Comparison of ENCODE assay signal across 13 mouse cellular contexts in the genomic region with DNA sequence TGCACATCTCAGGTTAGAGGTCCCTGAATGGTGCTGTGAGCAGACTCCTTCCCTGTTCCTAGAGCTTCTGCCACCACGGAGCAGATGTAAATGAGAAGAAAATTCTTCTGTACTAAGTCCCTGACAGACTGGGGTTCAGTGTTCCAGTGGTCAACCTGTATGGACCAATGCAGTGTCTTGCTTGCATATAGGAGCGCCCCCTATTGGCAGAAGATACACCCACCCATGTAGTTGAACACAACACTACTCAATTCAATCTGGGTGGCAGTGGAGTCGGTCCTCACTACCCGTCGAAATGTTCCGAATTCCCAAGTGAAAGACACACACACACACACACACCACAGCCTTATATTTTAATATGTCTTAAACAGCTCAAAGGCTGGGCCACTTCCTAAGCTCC.
DNase-seq lines count a peak whose midpoint lies in the region; ATAC-seq and TF ChIP-seq lines count a peak whose summit lies in the region.
"Had no signal": no experiment of that assay in that cellular context is flagged by ENCODE, and none has a peak within 500 bp of the region (broad histone marks: within the 10 kb centered on the region; RNA-seq: fewer than 3 reads in every experiment).

No protein-coding gene starts in this region.

- no peak overlapping the region for H3K9ac ChIP-seq in heart, adult 2 months (ENCODE audit: low read depth, low read length)
- H3K9ac ChIP-seq in lung, embryonic 14.5 days = no peak overlapping the region
- no peak overlapping the region for H3K9ac ChIP-seq in liver, embryonic 14.5 days (replicated peaks)
- H3K9ac ChIP-seq in forebrain, embryonic 15.5 days (replicated peaks) = no peak overlapping the region
- H3K9ac ChIP-seq: embryonic facial prominence, embryonic 13.5 days; heart, embryonic 12.5 days; neural tube, embryonic 12.5 days had no signal

- no peaks in the 10 kb centered on the region for H3K9me3 ChIP-seq in lung, embryonic 14.5 days (ENCODE audit: low read depth, low read length)
- H3K9me3 ChIP-seq in E14TG2a.4 (ENCODE audit: low read length) = no peaks in the 10 kb centered on the region
- no peaks in the 10 kb centered on the region for H3K9me3 ChIP-seq in liver, embryonic 14.5 days (ENCODE audit: control insufficient read depth, low read length)
- H3K9me3 ChIP-seq in forebrain, embryonic 15.5 days = no peaks in the 10 kb centered on the region
- H3K9me3 ChIP-seq: embryonic facial prominence, embryonic 13.5 days; heart, embryonic 12.5 days; neural tube, embryonic 12.5 days had no signal

- H3K36me3 ChIP-seq in heart, adult 2 months (ENCODE audit: control insufficient read depth, insufficient read depth, low read length) = peaks cover 3% of the 10 kb centered on the region
- H3K36me3 ChIP-seq in lung, embryonic 14.5 days (ENCODE audit: insufficient read depth) = no peaks in the 10 kb centered on the region
- H3K36me3 ChIP-seq in E14TG2a.4 (ENCODE audit: insufficient read depth, low read length) = no peaks in the 10 kb centered on the region
- H3K36me3 ChIP-seq in liver, embryonic 14.5 days (replicated peaks; ENCODE audit: control insufficient read depth, insufficient read depth, low read depth) = no peaks in the 10 kb centered on the region
- no peaks in the 10 kb centered on the region for H3K36me3 ChIP-seq in forebrain, embryonic 15.5 days
- H3K36me3 ChIP-seq: embryonic facial prominence, embryonic 13.5 days; heart, embryonic 12.5 days; neural tube, embryonic 12.5 days had no signal

- intact Hi-C loops in heart, adult 2 months (cut with DNase I) = no loop called here

- H3K4me1 ChIP-seq in heart, adult 2 months (ENCODE audit: control insufficient read depth, insufficient read depth, low read length) = peaks cover 13% of the 10 kb centered on the region
- no peaks in the 10 kb centered on the region for H3K4me1 ChIP-seq in lung, embryonic 14.5 days (ENCODE audit: insufficient read depth)
- 0 out of 2 replicates have a peak, but pooled peaks cover 4% of the 10 kb centered on the region for H3K4me1 ChIP-seq in E14TG2a.4 (replicated peaks; ENCODE audit: low read depth, low read length)
- peaks cover 0 to 7% of the 10 kb centered on the region in 2 experiments; a peak in 2 of 4 replicates for H3K4me1 ChIP-seq in liver, embryonic 14.5 days (replicated peaks; ENCODE audit: control insufficient read depth in 2 of 2, insufficient read depth in 2 of 2, low read length in 1 of 2)
- no peaks in the 10 kb centered on the region for H3K4me1 ChIP-seq in forebrain, embryonic 15.5 days
- H3K4me1 ChIP-seq: neural tube, embryonic 12.5 days had no signal

- DNase-seq in heart, adult 2 months = peak in 1 of 2 experiments; percentile 5
- no peak for DNase-seq in heart, adult 8-10 months (ENCODE audit: low spot score)
- DNase-seq in lung, embryonic 14.5 days = no peak
- DNase-seq in lung, postnatal 10 days = no peak
- DNase-seq in liver, embryonic 14.5 days (ENCODE audit: low read depth in 3 of 3, low spot score in 3 of 3) = no peak
- DNase-seq in ovary, postnatal 14 days (ENCODE audit: low spot score) = no peak
- DNase-seq: adrenal gland, postnatal 14 days; cerebellum, adult 8-10 months had no signal

- H3K27ac ChIP-seq in heart, adult 2 months = no peak overlapping the region
- H3K27ac ChIP-seq in lung, embryonic 14.5 days (ENCODE audit: low read depth) = no peak overlapping the region
- no peak overlapping the region for H3K27ac ChIP-seq in liver, embryonic 14.5 days
- H3K27ac ChIP-seq in forebrain, embryonic 15.5 days (replicated peaks) = no peak overlapping the region
- H3K27ac ChIP-seq: embryonic facial prominence, embryonic 13.5 days; neural tube, embryonic 12.5 days had no signal

- TF ChIP-seq POLR2A in heart, adult 2 months (IDR thresholded peaks at IDR 0.05; ENCODE audit: insufficient read depth, low read depth, low read length) = no peak

- no peaks in the 10 kb centered on the region for H3K79me2 ChIP-seq in heart, adult 2 months (replicated peaks; ENCODE audit: control insufficient read depth, insufficient read depth, low read length)

- TF ChIP-seq EP300 in heart, adult 2 months (IDR thresholded peaks at IDR 0.05; ENCODE audit: insufficient read depth, low read depth, low read length) = no peak
- no peak for TF ChIP-seq EP300 in liver, embryonic 14.5 days (IDR thresholded peaks at IDR 0.05; ENCODE audit: low read depth)

- ATAC-seq in lung, embryonic 14.5 days (ENCODE audit: insufficient read depth) = no peak
- ATAC-seq in liver, embryonic 14.5 days (ENCODE audit: insufficient read depth) = no peak
- ATAC-seq in forebrain, embryonic 15.5 days (replicated peaks) = no peak

- 75% methylated on average over 6 of the region's 6 CpGs for WGBS in heart, adult 2 months
- 71% methylated on average over 6 of the region's 6 CpGs for WGBS in lung, embryonic 14.5 days
- 70% methylated on average over 6 of the region's 6 CpGs for WGBS in liver, embryonic 14.5 days (ENCODE audit: insufficient replicate concordance)
- WGBS in forebrain, embryonic 15.5 days = 74% methylated on average over 6 of the region's 6 CpGs

- H3K4me2 ChIP-seq in lung, embryonic 14.5 days = no peak overlapping the region
- no peak overlapping the region for H3K4me2 ChIP-seq in liver, embryonic 14.5 days (ENCODE audit: low read depth)
- no peak overlapping the region for H3K4me2 ChIP-seq in forebrain, embryonic 15.5 days (replicated peaks)
- H3K4me2 ChIP-seq: embryonic facial prominence, embryonic 13.5 days; heart, embryonic 12.5 days; neural tube, embryonic 12.5 days had no signal

- peak; percentile 50 for TF ChIP-seq CTCF in heart, adult 2 months (IDR thresholded peaks at IDR 0.05)
- TF ChIP-seq CTCF in lung, embryonic 14.5 days (IDR thresholded peaks at IDR 0.05; ENCODE audit: low read depth) = peak; percentile 43
- TF ChIP-seq CTCF in E14TG2a.4 (conservative IDR thresholded peaks at IDR 0.05; ENCODE audit: low read length) = peak; percentile 56
- peak; percentile 54 for TF ChIP-seq CTCF in liver, embryonic 14.5 days (IDR thresholded peaks at IDR 0.05; ENCODE audit: low read depth)

- H3K4me3 ChIP-seq in heart, adult 2 months = no peak overlapping the region
- H3K4me3 ChIP-seq in lung, embryonic 14.5 days (ENCODE audit: low read depth, low read length) = no peak overlapping the region
- H3K4me3 ChIP-seq in E14TG2a.4 (replicated peaks; ENCODE audit: low read length) = no peak overlapping the region
- H3K4me3 ChIP-seq in liver, embryonic 14.5 days (ENCODE audit: insufficient read depth in 1 of 2, low read depth in 2 of 2, low read length in 2 of 2) = no peak overlapping the region
- H3K4me3 ChIP-seq in forebrain, embryonic 15.5 days = no peak overlapping the region
- H3K4me3 ChIP-seq: embryonic facial prominence, embryonic 13.5 days; heart, embryonic 12.5 days; neural tube, embryonic 12.5 days had no signal

- H3K27me3 ChIP-seq in heart, adult 2 months (ENCODE audit: control insufficient read depth, insufficient read depth, low read length) = no peaks in the 10 kb centered on the region
- H3K27me3 ChIP-seq in lung, embryonic 14.5 days (ENCODE audit: insufficient read depth, low read length) = no peaks in the 10 kb centered on the region
- H3K27me3 ChIP-seq in E14TG2a.4 (ENCODE audit: insufficient read depth, low read length) = peaks cover 11% of the 10 kb centered on the region
- no peaks in the 10 kb centered on the region for H3K27me3 ChIP-seq in liver, embryonic 14.5 days (ENCODE audit: control insufficient read depth, insufficient read depth, low read length)
- H3K27me3 ChIP-seq in forebrain, embryonic 15.5 days = no peaks in the 10 kb centered on the region
- H3K27me3 ChIP-seq: embryonic facial prominence, embryonic 13.5 days; heart, embryonic 12.5 days; neural tube, embryonic 12.5 days had no signal
